Mouse (Mus musculus) cerebellum, adult 2 months (tissue): ENCODE measurements at regions not wholly inside any gene's neighbourhood (a gene's known extent, or its start where the extent isn't known, plus 50 kb on each side); places are given as distances from the start of the nearest gene placed in this dataset.

Experiments
- CTCF ChIP-seq: fragments of 200-500 bp; IDR thresholded peaks from 2 replicates; pipeline ENCODE4 v1.5.1; 2011; ENCODE audit warnings: low read depth, mild to moderate bottlenecking, control low read depth, low read length, moderate library complexity, borderline replicate concordance; ENCODE audit not compliant: insufficient read depth
- POLR2A ChIP-seq: fragments of 200-500 bp; IDR thresholded peaks from 2 replicates; pipeline ENCODE4 v1.6.1; 2011; ENCODE audit warnings: low read length, control low read depth, borderline replicate concordance; ENCODE audit not compliant: insufficient read depth

GRCm38 (mm10) chr13:75523293-75524278, 183.0 kb upstream of the Ell2 start:
- TF ChIP-seq CTCF = no peak
- TF ChIP-seq POLR2A = no peak
